Mouse (Mus musculus) liver, adult 2 months (tissue): ENCODE data around the gene Ruvbl2. TPM values are rescaled to one million over a fixed set of nuclear protein-coding genes. Genes with fewer than 3 reads are reported as not detected.

Experiments used
- DNase-seq: peaks from one replicate; pipeline ENCODE4 v3.0.0-alpha.2; 2011; ENCODE audit warnings: low read depth, low spot score; ENCODE audit errors: extremely low read depth
- H3K27ac ChIP-seq: fragments of 200-500 bp; replicated peaks from 2 replicates; pipeline ENCODE4 v1.5.1; 2012; ENCODE audit warnings: low read depth, mild to moderate bottlenecking, control low read depth, inconsistent platforms, low read length; ENCODE audit not compliant: insufficient read depth
- H3K27me3 ChIP-seq: fragments of 200-500 bp; 2 replicates; pipeline ENCODE4 v1.6.1; 2012; ENCODE audit warnings: mild to moderate bottlenecking, moderate library complexity, low read length, inconsistent platforms; ENCODE audit not compliant: control insufficient read depth, insufficient read depth
- H3K36me3 ChIP-seq: fragments of 200-500 bp; 2 replicates; pipeline ENCODE4 v1.6.1; 2012; ENCODE audit warnings: low read length, inconsistent platforms; ENCODE audit not compliant: control insufficient read depth, insufficient read depth
- H3K4me1 ChIP-seq: fragments of 200-500 bp; 2 replicates; pipeline ENCODE4 v1.6.1; 2011; ENCODE audit warnings: low read length; ENCODE audit not compliant: control insufficient read depth, insufficient read depth
- H3K4me3 ChIP-seq: fragments of 200-500 bp; 2 replicates; pipeline ENCODE4 v1.5.1; 2011; ENCODE audit warnings: low read depth, mild to moderate bottlenecking, control low read depth, low read length, moderate library complexity; ENCODE audit not compliant: insufficient read depth
- H3K79me2 ChIP-seq: fragments of 200-500 bp; 2 replicates; pipeline ENCODE4 v1.6.1; 2012; ENCODE audit warnings: inconsistent platforms, mild to moderate bottlenecking, low read length, moderate library complexity; ENCODE audit not compliant: control insufficient read depth, insufficient read depth
- H3K9ac ChIP-seq: fragments of 200-500 bp; 2 replicates; pipeline ENCODE4 v1.6.1; 2012; ENCODE audit warnings: low read depth, mild to moderate bottlenecking, control low read depth, inconsistent platforms, low read length
- CTCF ChIP-seq: fragments of 200-500 bp; IDR thresholded peaks from 2 replicates; pipeline ENCODE4 v1.5.1; 2011; ENCODE audit warnings: low read depth, low read length, control low read depth
- POLR2A ChIP-seq: fragments of 200-500 bp; IDR thresholded peaks from 2 replicates; pipeline ENCODE4 v1.6.1; 2011; ENCODE audit warnings: low read length, control low read depth; ENCODE audit not compliant: insufficient read depth; ENCODE audit errors: extremely low read depth
- WGBS: fragments of 180-500 bp; shearing (Covaris S2); methylation state at CpG from one replicate; pipeline ENCODE4 v1.1.7; 2018; 5-methylcytosine and 5-hydroxymethylcytosine counted together
- polyA plus RNA-seq: library from polyadenylated mRNA; depleted of rRNA; stranded (reverse); fragments of >200 nt; gene quantifications from 2 replicates; pipeline ENCODE4 v1.2.3, GENCODE M21; 2012
- total RNA-seq: library from RNA; depleted of rRNA; stranded (reverse); fragments of >200 nt; gene quantifications from 2 replicates; pipeline ENCODE4 v1.2.3, GENCODE M21; 2014

Gene Ruvbl2
- total and polyA plus RNA-seq, 2 experiments: 8.9 to 28.8 TPM

DNA sequence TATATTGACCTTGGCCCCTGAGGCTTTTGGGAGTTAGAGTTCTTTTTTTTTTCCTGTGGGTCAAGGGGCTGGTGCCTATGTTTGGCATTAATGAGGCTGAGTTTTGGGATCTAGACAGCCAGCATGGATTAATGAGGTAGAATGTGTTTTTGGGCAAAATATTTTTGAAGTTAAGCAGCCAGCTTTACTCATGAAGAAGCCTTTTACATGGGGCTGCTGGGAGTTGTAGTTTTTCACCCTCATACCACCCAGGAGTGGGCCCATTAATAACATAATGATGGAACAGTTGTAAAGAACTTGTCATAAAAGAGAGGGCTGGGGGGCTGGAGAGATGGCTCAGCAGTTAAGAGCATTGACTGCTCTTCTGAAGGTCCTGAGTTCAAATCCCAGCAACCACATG, 8.7 kb upstream of the Ruvbl2 start:
- no peak overlapping the region for H3K4me3 ChIP-seq
- no peaks in the 10 kb centered on the region for H3K27me3 ChIP-seq
- TF ChIP-seq POLR2A: no peak
- TF ChIP-seq CTCF: no peak
- no peaks in the 10 kb centered on the region for H3K4me1 ChIP-seq
- no peak overlapping the region for H3K9ac ChIP-seq
- no peak overlapping the region for H3K27ac ChIP-seq
- no peaks in the 10 kb centered on the region; the same call in 1 of the 2 replicates for H3K36me3 ChIP-seq
- no peak for DNase-seq
- H3K79me2 ChIP-seq: no peaks in the 10 kb centered on the region

DNA sequence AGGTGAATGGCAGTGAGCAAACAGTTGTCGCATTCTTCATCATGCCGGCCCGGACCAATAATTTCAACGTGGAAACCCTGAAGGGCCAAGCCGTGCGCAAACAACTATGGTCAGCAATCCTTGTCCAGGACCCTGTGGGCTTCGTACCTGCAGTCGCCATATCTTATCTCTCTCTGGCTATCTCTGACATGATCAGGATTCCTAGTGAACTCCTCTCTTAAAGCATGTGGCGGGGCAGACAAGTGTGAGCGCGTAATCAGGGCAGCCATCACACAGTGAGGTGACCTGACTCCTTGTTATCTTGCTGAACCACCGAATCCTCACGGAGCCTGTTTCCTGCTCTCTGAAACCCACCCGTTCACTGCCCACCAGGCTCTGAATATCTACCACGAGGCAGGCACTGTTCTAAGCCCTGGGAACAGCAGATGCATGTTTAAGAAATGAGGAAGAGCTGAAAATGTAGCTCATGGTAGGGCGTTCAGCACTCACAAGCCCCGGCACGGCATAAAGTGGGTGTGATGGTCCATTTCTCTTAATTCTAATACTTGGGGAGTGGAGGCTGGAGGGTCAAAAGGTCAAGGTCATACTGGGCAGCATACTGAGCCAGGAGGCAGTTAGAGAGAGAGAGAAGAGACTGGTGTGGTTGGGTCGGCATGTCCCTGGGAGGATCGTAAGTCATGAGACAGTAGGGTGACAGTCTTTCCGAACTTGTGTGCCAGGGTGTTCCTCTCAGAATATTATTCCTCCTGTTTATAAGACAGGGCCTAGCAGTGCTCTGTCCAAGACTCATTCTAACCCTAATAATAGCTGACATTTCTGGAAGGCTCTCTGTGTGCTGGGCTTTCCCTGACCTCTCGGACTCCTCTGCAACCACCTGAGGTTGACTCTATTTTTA, 5.9 kb upstream of the Ruvbl2 start:
- Histone ChIP-seq H3K36me3 (no peaks in the 10 kb centered on the region; the same call in 1 of the 2 replicates), H3K9ac (no peak overlapping the region), H3K4me1 (no peaks in the 10 kb centered on the region), H3K27me3 (no peaks in the 10 kb centered on the region), H3K79me2 (no peaks in the 10 kb centered on the region), H3K4me3 (no peak overlapping the region), H3K27ac (no peak overlapping the region)
- no peak for TF ChIP-seq CTCF
- TF ChIP-seq POLR2A: no peak
- 82% methylated on average over 22 of the region's 22 CpGs for WGBS
- no peak for DNase-seq

DNA sequence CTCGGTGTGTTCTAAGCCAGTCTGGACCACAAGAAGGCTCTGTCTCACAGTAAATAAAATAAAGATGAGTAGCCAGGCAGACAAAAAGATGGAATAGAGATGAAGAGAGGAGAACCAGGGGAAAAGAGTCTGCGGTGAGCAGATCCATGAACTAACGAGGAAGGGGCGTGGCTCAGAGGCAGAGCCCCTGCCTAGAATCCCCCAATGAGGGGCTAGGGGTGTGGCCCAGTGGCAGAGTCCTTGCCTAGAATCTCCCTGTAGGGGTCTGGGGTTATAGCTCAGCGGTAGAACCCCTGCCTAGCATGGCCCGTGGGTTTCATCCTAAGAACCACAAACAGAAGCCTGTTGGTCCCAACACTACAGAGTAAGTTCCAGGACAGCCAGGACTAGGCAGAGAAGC, 850 bp downstream of the Ruvbl2 start:
- Histone ChIP-seq H3K4me1 (peaks cover 14% of the 10 kb centered on the region), H3K36me3 (no peaks in the 10 kb centered on the region; the same call in 1 of the 2 replicates), H3K27me3 (no peaks in the 10 kb centered on the region), H3K27ac (no peak overlapping the region), H3K79me2 (peaks cover 8% of the 10 kb centered on the region; the same call in 1 of the 2 replicates), H3K9ac (no peak overlapping the region), H3K4me3 (no peak overlapping the region)
- no peak for DNase-seq
- TF ChIP-seq POLR2A (no peak), CTCF (no peak)
- WGBS: 90% methylated on average over 6 of the region's 6 CpGs

DNA sequence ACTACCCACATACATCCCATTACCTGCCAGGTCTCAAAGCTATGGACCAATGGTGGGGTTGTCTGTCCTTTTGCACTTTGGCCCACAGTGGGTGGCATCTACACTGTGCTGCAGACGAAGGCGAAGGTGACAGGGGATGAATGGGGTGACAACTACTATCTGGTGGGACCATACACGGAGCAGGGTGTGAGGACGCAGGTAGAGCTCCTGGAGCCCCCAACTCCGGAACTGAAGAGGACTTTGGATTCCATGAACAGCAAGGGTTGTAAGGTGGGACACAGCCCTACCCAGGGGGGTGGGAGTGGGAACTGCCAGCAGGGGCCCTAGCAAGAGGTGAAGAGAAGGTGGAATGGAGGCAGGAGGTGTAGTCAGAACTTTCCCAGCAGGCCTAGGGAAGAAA, 1.5 kb downstream of the Ruvbl2 start:
- peaks cover 14% of the 10 kb centered on the region for H3K4me1 ChIP-seq
- no peak overlapping the region for H3K9ac ChIP-seq
- no peaks in the 10 kb centered on the region for H3K27me3 ChIP-seq
- H3K79me2 ChIP-seq: peaks cover 8% of the 10 kb centered on the region; the same call in 1 of the 2 replicates
- 88% methylated on average over 5 of the region's 5 CpGs for WGBS
- no peak for TF ChIP-seq POLR2A
- TF ChIP-seq CTCF: no peak
- no peak for DNase-seq
- H3K27ac ChIP-seq: no peak overlapping the region
- no peaks in the 10 kb centered on the region; the same call in 1 of the 2 replicates for H3K36me3 ChIP-seq
- no peak overlapping the region for H3K4me3 ChIP-seq

DNA sequence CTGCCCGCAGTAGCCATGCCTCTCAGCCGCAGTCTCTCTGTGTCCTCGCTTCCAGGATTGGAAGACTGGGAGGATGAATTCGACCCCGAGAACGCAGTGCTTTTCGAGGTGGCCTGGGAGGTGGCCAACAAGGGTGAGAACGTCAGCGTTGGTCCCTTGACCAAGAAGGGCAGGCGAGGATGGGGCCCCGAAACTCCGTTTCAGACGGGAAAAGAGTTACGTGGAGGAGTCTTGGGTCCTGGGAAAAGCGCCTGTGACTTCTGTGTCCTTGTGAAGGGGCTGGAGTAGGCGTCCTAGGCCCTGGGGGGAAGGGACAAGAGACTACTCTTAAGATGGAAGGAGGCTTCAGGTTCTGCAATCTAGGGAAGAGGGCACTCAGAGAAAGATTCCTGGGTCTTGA, 2.9 kb downstream of the Ruvbl2 start:
- Histone ChIP-seq H3K36me3 (no peaks in the 10 kb centered on the region), H3K27me3 (no peaks in the 10 kb centered on the region), H3K27ac (peak overlapping the region; percentile 11; the same call in 1 of the 2 replicates), H3K9ac (peak overlapping the region; percentile 72), H3K79me2 (peaks cover 12% of the 10 kb centered on the region; the same call in 1 of the 2 replicates), H3K4me3 (peak overlapping the region; percentile 61), H3K4me1 (peaks cover 14% of the 10 kb centered on the region)
- no peak for TF ChIP-seq CTCF
- no peak for TF ChIP-seq POLR2A
- DNase-seq: no peak
- under 1% methylated on average over 16 of the region's 16 CpGs for WGBS
